Mouse (Mus musculus): ENCODE measurements at regions not wholly inside any gene's neighbourhood (a gene's known extent, or its start where the extent isn't known, plus 50 kb on each side); places are given as distances from the start of the nearest gene placed in this dataset.

GRCm38 (mm10) chr6:98651827-98652226, 309.3 kb upstream of the Gm765 start:
- no peak for TF ChIP-seq POLR2A (IDR thresholded peaks at IDR 0.05; ENCODE audit: control insufficient read depth, low read depth, low read length)
- TF ChIP-seq CTCF (IDR thresholded peaks at IDR 0.05; ENCODE audit: control insufficient read depth, insufficient read depth, insufficient replicate concordance, low read depth, low read length): no peak

All from testis, adult 2 months (tissue).